Mouse (Mus musculus): ENCODE measurements around the gene Cda.

The Cda gene

GRCm38 (mm10) chr4:138367641-138368497 is at the start of gene Cda:
Cda (minus strand) TSS chr4:138367992.
- no peak for DNase-seq (ENCODE audit: low read depth, low spot score)

GRCm38 (mm10) chr4:138416414-138416813 is 48.6 kb upstream of the Cda start:
- DNase-seq (ENCODE audit: low read depth, low spot score) = no peak

- DNase-seq (ENCODE audit: low read depth, low spot score) = no peak
These were observed 48.2 kb upstream of the Cda start for GRCm38 (mm10) chr4:138415991-138416390.

GRCm38 (mm10) chr4:138414725-138415124 is 46.9 kb upstream of the Cda start:
- no peak for DNase-seq (ENCODE audit: low read depth, low spot score)

- no peak for DNase-seq (ENCODE audit: low read depth, low spot score)
These were observed 43.8 kb upstream of the Cda start for GRCm38 (mm10) chr4:138411504-138412121.

GRCm38 (mm10) chr4:138411011-138411410 is 43.2 kb upstream of the Cda start:
- no peak for DNase-seq (ENCODE audit: low read depth, low spot score)

GRCm38 (mm10) chr4:138407479-138408194 is 39.8 kb upstream of the Cda start:
- no peak for DNase-seq (ENCODE audit: low read depth, low spot score)

- no peak for DNase-seq (ENCODE audit: low read depth, low spot score)
These were observed 37.0 kb upstream of the Cda start for GRCm38 (mm10) chr4:138404806-138405205.

GRCm38 (mm10) chr4:138396711-138397110 is 28.9 kb upstream of the Cda start:
- DNase-seq (ENCODE audit: low read depth, low spot score) = no peak

GRCm38 (mm10) chr4:138395971-138396645 is 28.3 kb upstream of the Cda start, which contains the start of gene Fam43b:
Fam43b (minus strand) TSS chr4:138396528.
- DNase-seq (ENCODE audit: low read depth, low spot score) = peak; percentile 47

GRCm38 (mm10) chr4:138395087-138395970 is 27.5 kb upstream of the Cda start:
- DNase-seq (ENCODE audit: low read depth, low spot score) = peak; percentile 33

GRCm38 (mm10) chr4:138393703-138394102 is 25.9 kb upstream of the Cda start:
- DNase-seq (ENCODE audit: low read depth, low spot score) = no peak

GRCm38 (mm10) chr4:138383789-138384188 is 16.0 kb upstream of the Cda start:
- DNase-seq (ENCODE audit: low read depth, low spot score) = peak; percentile 77

- DNase-seq (ENCODE audit: low read depth, low spot score) = peak; percentile 36
These were observed 14.7 kb upstream of the Cda start for GRCm38 (mm10) chr4:138382462-138382861.

- DNase-seq (ENCODE audit: low read depth, low spot score) = no peak
These were observed 12.4 kb upstream of the Cda start for GRCm38 (mm10) chr4:138380132-138380689.

- DNase-seq (ENCODE audit: low read depth, low spot score) = peak; percentile 33
These were observed 11.5 kb upstream of the Cda start for GRCm38 (mm10) chr4:138379091-138379840.

GRCm38 (mm10) chr4:138377526-138377925 is 9.7 kb upstream of the Cda start:
- no peak for DNase-seq (ENCODE audit: low read depth, low spot score)

- DNase-seq (ENCODE audit: low read depth, low spot score) = no peak
These were observed 7.3 kb upstream of the Cda start for GRCm38 (mm10) chr4:138375117-138375516.

- DNase-seq (ENCODE audit: low read depth, low spot score) = no peak
These were observed 3.3 kb upstream of the Cda start for GRCm38 (mm10) chr4:138370996-138371516.

Data from WW6 (cell line).